Mouse (Mus musculus) layer of hippocampus, postnatal 36 days (tissue): ENCODE measurements around the gene BC025920. TPM values are rescaled to one million over a fixed set of nuclear protein-coding genes. Genes with fewer than 3 reads are reported as not detected.
"Not testable (repeated sequence)": the region's sequence is repeated elsewhere in the genome, so short reads cannot be mapped to it uniquely, and the experiment has no call there.

Experiments
- DNase-seq, 2 experiments: peaks; one replicate each; pipeline ENCODE4 v3.0.0; 2022
- total RNA-seq, 2 experiments: library from RNA; stranded (reverse); gene quantifications; 2 replicates each; pipeline ENCODE4 v1.2.3; 2021

The BC025920 gene
- total RNA-seq, 2 experiments from 2014 or later: 3.6 to 3.9 TPM

DNA sequence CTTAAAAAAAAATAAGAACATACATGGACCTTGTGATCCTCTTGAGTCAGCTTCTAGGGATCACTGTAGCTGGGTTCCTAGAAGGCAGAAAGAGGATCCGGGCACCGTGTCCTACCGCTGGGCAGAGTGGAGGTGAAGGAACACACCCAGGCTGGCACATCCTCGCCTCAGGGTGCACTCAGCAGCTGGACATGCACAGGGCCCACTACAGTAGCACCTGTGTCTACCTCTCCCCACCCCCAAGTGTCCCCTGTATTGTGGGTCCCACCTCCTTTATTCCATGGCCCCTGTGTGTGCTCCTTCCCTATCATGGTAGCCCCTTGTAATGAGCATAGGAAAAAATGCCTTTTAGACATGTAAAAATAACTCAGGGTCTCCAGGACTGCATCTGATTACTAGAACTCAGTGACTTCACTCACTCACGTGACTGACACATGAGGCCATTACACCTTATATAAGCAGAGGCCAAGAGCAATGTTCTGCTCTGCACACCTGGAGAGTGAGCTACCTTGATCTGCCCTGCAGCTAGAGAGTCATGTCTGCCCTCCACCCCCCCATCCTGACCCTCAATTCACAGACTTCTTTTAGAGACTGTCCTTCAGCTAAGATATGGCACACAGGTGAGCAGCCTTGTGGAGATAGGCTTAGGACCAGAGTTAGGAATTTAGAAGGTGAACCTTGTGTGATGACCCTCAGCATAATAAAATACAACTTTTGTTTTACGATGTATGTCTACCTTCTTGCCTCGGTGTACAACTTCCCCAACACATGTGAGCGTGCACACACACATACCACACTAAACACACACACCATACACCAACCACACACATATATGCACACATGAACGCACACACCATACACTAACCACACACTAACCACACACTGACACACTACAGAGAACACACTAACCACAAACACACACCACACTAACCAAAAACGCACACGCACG, 1.8 kb upstream of the BC025920 start:
- DNase-seq: no peak

GRCm38 (mm10) chr10:81604968-81605665, 953 bp upstream of the BC025920 start:
- peak; percentile 83 for DNase-seq

DNA sequence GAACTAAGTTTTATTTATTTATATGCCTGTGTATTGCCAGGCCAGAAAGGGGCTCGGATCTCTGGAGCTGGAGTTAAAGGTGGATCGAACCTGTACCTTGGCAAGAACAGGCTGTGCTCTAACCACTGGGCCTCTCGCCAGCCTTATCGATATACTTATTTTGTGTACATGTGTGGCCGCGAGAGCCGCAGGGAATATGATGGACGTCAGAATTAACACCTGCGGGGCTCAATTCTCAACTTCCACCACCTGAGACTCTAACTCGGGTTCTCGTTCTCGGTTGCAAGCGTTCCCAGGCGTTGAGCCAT, 450 bp upstream of the BC025920 start:
- DNase-seq: no peak

GRCm38 (mm10) chr10:81608308-81608707, 2.2 kb downstream of the BC025920 start:
- no peak for DNase-seq

GRCm38 (mm10) chr10:81612779-81613178, 6.7 kb downstream of the BC025920 start:
- DNase-seq: no peak

- DNase-seq: peak; percentile 64 to 69
These were observed 9.4 kb downstream of the BC025920 start for GRCm38 (mm10) chr10:81615486-81615885.

GRCm38 (mm10) chr10:81619976-81620375, 13.9 kb downstream of the BC025920 start:
- no peak for DNase-seq

- DNase-seq: no peak
These were observed 14.7 kb downstream of the BC025920 start for GRCm38 (mm10) chr10:81620786-81621185.

DNA sequence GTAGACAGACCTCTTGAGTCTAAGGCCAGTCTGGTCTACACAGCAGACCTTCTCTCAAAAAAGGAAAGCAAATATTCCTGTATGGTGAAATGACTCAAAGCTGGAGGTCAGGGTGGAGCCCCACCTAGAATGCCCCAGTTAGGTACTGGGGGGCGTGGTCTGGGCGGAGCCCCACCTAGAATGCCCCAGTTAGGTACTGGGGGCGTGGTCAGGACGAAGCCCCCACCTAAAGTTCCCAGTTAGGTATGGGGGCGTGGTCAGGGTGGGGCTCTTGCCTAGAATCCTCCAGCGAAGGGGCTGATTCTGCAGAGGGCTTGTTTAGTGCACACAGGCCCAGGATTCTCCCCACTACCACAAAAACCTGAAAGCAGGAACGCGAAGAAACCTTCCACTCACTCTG, 17.4 kb downstream of the BC025920 start:
- DNase-seq: no peak

DNA sequence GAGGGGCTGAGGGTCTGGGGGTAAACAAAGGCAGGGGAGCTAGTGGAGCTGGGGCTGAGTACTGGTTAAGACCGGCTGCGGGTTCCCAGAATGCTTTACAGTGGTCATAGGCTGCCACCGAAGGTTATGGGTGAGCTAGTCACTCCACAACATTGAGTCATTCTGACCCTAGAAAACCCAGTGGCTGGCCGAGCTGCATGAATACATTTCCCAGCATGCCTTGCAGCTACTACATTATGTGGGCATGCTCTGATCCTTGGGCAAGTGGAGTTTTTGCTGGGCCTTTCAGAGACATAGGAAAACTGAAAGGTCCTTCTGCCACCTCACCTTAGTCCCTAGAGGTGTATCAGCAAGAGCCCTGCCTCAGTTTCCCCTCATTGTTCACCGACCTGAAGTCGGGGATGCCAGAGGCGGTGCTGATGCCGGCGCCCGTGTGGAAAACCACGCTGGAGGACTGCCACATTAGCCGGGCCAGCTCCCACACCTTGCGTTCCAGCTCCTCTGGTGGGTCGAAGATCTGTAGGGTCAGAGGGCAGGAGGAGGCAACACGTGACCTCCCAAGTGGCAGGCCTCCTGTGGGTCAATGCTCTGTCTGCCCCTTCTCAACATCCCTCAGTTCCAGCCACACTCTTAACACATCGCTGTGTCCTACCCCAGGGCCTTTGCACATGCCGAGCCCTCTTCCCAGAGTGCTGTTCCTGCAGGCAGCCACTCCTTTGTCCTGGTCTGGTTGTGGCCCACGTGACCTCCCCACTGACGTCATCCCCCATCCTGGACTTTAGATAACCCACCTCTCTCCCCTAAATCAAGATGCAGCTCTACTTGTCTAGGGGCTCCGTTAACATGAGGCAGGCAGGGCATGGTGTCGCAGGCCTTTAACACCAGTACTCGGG, 20.3 kb downstream of the BC025920 start:
- DNase-seq: no peak

DNA sequence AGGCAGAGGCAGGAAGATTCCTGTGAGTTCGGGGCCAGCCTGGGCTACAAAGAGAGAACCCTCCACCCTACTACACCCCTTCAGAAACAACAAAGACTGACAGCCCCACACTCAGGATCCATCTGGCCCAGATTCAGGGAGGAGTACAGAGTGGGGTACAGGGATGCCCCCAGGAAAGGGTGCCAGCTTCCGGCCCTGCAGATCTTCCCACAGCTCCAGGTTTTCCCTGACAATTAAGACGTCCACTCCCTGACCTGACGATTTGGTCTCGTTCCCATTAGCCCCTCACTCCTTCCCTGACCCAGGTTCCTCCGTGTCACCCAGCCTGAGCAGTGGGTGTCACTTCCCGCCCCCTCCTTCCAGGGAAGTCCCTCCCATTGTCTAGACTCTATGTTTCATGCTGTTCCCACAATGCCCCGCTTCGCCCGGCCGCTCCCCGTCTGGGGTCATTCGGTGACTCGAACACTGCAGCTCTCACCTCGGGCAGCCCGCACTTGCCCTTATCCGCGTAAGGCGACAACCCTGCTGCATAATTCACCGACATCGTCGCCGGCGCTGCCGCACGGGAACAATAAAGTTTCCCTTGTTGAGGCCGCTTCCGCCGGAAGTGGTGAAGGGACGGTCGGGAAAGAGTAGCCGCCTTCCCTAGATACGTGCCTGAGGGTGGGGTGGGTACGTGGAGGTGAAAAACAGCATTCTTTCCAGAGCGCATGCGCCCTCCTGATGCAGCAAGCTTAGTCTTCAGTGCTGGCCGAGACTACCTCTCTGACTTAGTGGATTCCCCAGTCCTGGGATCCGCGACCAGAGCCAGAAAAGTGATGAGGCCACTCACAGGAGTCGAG, 21.1 kb downstream of the BC025920 start, which contains the start of gene Sirt6:
Gene Sirt6, minus strand, starts transcription at position 804 of the 842 bp plus-strand sequence.
- DNase-seq: peak; percentile 89 to 93

- no peak for DNase-seq
These were observed 21.8 kb downstream of the BC025920 start for GRCm38 (mm10) chr10:81627836-81628220.

DNA sequence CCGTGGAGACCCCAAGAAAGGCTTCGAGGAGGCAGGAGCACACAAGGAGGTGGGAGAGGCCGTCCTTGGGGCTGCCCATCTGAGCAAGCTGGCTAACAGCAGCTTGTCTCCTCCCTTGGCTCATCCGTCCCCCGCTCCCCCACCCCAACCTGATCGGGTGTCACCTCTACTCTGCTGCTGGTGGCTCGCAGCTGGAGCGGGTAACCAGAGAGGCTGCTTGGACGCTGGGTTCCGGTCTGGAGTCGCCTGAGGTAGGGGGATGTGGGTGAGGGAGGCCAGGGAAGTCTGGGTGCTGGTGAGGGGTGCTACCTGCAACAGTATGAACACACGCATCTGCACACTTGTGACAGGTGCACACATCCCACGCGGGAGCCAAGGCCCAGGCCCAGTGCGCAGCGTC, 22.3 kb downstream of the BC025920 start, which contains the start of gene Ankrd24:
Gene Ankrd24, plus strand, starts transcription at position 151 of the 400 bp plus-strand sequence.
- no peak for DNase-seq

- DNase-seq: peak; percentile 72 to 80
These were observed 27.4 kb downstream of the BC025920 start for GRCm38 (mm10) chr10:81633253-81634099.

GRCm38 (mm10) chr10:81636338-81636737, 30.3 kb downstream of the BC025920 start:
- DNase-seq: no peak

GRCm38 (mm10) chr10:81638101-81638500, 32.0 kb downstream of the BC025920 start:
- DNase-seq: no peak

DNA sequence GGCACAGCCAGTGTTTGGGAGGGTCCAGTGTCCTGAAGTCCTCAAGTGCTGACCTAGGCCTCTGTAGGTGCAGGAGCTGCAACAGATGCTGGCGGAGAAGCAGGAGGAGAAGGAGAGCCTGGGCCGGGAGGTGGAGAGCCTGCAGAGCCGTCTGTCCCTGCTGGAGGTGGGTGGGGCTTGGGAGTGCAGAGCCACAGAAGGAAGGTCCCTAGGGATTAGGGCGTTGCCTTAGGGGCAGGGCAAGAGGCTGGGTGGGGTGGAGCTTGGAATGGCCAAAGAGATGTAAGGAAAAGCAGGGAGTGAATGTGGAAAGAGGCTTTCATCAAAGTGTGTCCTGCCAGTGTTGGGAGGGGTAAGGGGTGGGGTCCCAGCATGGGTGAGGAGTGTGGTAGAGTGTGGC, 34.8 kb downstream of the BC025920 start:
- DNase-seq: not testable (repeated sequence)

DNA sequence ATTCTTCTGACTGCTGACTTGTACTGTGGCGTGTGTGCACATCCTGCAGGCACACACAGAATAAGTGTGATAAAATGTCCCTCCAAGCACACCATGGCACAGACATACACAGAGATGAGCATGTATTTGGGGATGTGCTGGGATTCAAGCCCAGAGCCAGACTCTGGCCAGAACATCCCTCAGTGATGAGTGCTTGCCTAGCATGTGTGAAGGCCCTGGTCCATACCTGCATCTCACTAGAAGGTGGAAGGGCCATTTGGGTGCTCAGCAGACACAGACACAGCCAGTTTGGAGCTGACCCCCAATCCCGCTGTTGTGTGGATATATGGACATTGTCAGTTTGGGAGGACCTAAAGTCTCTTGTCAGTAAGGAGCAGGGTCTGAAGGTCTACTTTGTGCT, 35.5 kb downstream of the BC025920 start:
- DNase-seq: no peak

GRCm38 (mm10) chr10:81641978-81642647, 36.0 kb downstream of the BC025920 start:
- no peak for DNase-seq
